Mouse (Mus musculus) limb, embryonic 14.5 days (tissue): ENCODE measurements around the gene 4931409K22Rik. TPM values are rescaled to one million over a fixed set of nuclear protein-coding genes. Genes with fewer than 3 reads are reported as not detected.

Source experiments
- ATAC-seq: fragments of 200-750 bp; cut with Nextera tagmentation; 2 replicates; pipeline ENCODE4 v1.8.0; 2017; ENCODE audit warnings: low read depth, moderate number of reproducible peaks, moderate TSS enrichment; ENCODE audit not compliant: low FRiP score
- DNase-seq: peaks from one replicate; pipeline ENCODE4 v3.0.0-alpha.2; 2015; ENCODE audit warnings: low spot score
- H3K27ac ChIP-seq: fragments of 300-500 bp; sonication (generic); replicated peaks from 2 replicates; pipeline ENCODE4 v1.5.1; 2014; ENCODE audit warnings: low read depth, mild to moderate bottlenecking, low read length, moderate library complexity, mixed read lengths
- H3K27me3 ChIP-seq: fragments of 300-500 bp; sonication (generic); 2 replicates; pipeline ENCODE4 v1.6.1; 2014; ENCODE audit warnings: low read length, mixed read lengths; ENCODE audit not compliant: control insufficient read depth, insufficient read depth
- H3K36me3 ChIP-seq: fragments of 300-500 bp; sonication (generic); 2 replicates; pipeline ENCODE4 v1.6.1; 2014; ENCODE audit warnings: mild to moderate bottlenecking, low read length, moderate library complexity, mixed read lengths; ENCODE audit not compliant: control insufficient read depth, insufficient read depth
- H3K4me1 ChIP-seq: fragments of 300-500 bp; sonication (generic); 2 replicates; pipeline ENCODE4 v1.6.1; 2014; ENCODE audit warnings: antibody characterized with exemption, low read length, mixed read lengths; ENCODE audit not compliant: control insufficient read depth, insufficient read depth
- H3K4me2 ChIP-seq: fragments of 300-500 bp; sonication (generic); replicated peaks from 2 replicates; pipeline ENCODE4 v1.6.1; 2014; ENCODE audit warnings: low read depth, mild to moderate bottlenecking, low read length, moderate library complexity; ENCODE audit not compliant: severe bottlenecking
- H3K4me3 ChIP-seq: fragments of 300-500 bp; sonication (generic); replicated peaks from 2 replicates; pipeline ENCODE4 v1.5.1; 2014; ENCODE audit warnings: low read length
- H3K9ac ChIP-seq: fragments of 300-500 bp; sonication (generic); 2 replicates; pipeline ENCODE4 v1.6.1; 2014; ENCODE audit warnings: mild to moderate bottlenecking, low read depth, low read length, moderate library complexity; ENCODE audit not compliant: severe bottlenecking
- H3K9me3 ChIP-seq: fragments of 300-500 bp; sonication (generic); 2 replicates; pipeline ENCODE4 v1.6.1; 2016; ENCODE audit warnings: low read length; ENCODE audit not compliant: control insufficient read depth
- POLR2A ChIP-seq: fragments of 200-500 bp; IDR thresholded peaks from 2 replicates; pipeline ENCODE4 v1.8.0; 2012; ENCODE audit warnings: inconsistent platforms, mild to moderate bottlenecking, moderate library complexity, borderline replicate concordance; ENCODE audit not compliant: insufficient read depth, insufficient read length; ENCODE audit errors: extremely low read depth
- WGBS: fragments of 180-500 bp; shearing (Covaris S2); extraction: QIAGEN DNeasy Blood & Tissue Kit; methylation state at CpG from one replicate; pipeline ENCODE4 v1.1.7; 2014; 5-methylcytosine and 5-hydroxymethylcytosine counted together
- polyA plus RNA-seq, 2 experiments: library from polyadenylated mRNA; depleted of rRNA in 1 of 2; stranded (reverse) in 1 of 2; unstranded in 1 of 2; fragments of >200 nt; fragmentation: Nextera tagmentation in 1 of 2; extraction: Ambion mirVana in 1 of 2; gene quantifications; 2 replicates each; pipeline versions ENCODE4 v1.2.1 to v1.2.3; 2012 to 2014

4931409K22Rik gene
- polyA plus RNA-seq, 2 experiments = 0.12 to 0.35 TPM

DNA sequence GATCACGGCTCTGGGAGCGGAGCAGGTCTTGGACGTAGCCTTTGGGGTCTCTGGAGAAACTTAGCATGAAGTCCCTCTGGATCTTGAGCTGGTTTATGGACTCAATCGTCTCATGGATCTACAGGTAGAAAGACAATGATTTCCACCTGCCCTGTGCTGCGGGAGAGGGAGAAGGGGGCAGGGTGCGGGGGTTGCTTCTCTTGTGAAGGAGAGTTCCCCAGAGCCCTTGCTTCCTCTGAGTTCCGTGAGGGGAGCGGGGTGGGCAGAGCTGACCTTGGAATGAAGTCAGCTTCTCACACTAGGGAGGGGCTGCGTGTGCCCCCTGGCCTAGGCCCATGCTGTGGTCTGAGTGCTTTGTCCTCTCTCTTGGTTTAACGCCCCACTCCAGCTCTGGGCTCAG, 36.6 kb upstream of the 4931409K22Rik start:
- H3K4me2 ChIP-seq = no peak overlapping the region
- H3K36me3 ChIP-seq = peaks cover 81% of the 10 kb centered on the region
- no peaks in the 10 kb centered on the region for H3K9me3 ChIP-seq
- H3K27ac ChIP-seq = no peak overlapping the region
- no peak for ATAC-seq
- no peak overlapping the region for H3K4me3 ChIP-seq
- H3K9ac ChIP-seq = no peak overlapping the region
- no peak for TF ChIP-seq POLR2A
- 78% methylated on average over 10 of the region's 10 CpGs for WGBS
- no peaks in the 10 kb centered on the region for H3K27me3 ChIP-seq
- H3K4me1 ChIP-seq = peaks cover 19% of the 10 kb centered on the region
- DNase-seq = no peak

DNA sequence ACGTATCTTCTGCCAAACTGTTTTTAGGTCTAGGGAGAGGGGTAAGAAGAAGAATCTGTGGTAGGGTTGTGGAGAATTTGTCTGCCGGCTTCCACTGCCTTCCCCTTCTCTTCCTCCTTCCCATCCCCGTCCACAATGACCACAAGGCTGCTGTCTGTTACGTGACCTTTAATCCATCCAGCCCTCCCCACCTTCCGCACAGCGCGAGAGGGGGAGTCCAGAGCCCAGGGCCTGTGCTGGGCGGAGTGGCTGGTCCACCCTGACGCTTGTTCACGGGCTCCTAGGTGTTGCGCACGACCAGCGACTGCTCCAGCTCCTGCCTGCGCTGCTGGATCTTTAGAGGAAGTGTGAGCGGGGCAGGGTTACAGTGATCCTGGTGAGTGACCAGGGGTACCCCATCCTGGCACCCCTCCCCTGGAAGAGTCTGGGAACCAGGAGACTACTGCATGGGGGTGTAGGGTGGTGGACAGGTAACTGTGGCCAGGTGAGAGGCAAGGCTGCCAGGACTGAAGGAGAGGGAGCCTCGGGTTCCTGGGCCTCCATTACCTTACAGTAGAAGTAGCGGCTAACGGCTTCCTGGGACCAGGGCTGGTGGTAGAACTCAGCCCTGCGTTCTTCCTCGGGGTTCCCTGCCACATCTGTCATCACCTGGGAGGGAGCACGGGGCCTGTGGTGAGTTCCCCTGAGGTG, 36.0 kb upstream of the 4931409K22Rik start:
- H3K27ac ChIP-seq = no peak overlapping the region
- H3K4me1 ChIP-seq = peaks cover 18% of the 10 kb centered on the region
- H3K9me3 ChIP-seq = no peaks in the 10 kb centered on the region
- no peak for ATAC-seq
- 62% methylated on average over 20 of the region's 21 CpGs for WGBS
- DNase-seq = no peak
- no peak for TF ChIP-seq POLR2A
- H3K27me3 ChIP-seq = no peaks in the 10 kb centered on the region
- peaks cover 85% of the 10 kb centered on the region for H3K36me3 ChIP-seq
- no peak overlapping the region for H3K9ac ChIP-seq
- no peak overlapping the region for H3K4me2 ChIP-seq
- H3K4me3 ChIP-seq = no peak overlapping the region

- DNase-seq (no peak), ATAC-seq (no peak)
- no peak overlapping the region for H3K4me2 ChIP-seq
- no peak overlapping the region for H3K27ac ChIP-seq
- WGBS = 53% methylated on average over 24 of the region's 24 CpGs
- no peak overlapping the region for H3K9ac ChIP-seq
- H3K27me3 ChIP-seq = no peaks in the 10 kb centered on the region
- no peaks in the 10 kb centered on the region for H3K9me3 ChIP-seq
- H3K4me3 ChIP-seq = no peak overlapping the region
- peaks cover 84% of the 10 kb centered on the region for H3K36me3 ChIP-seq
- peaks cover 17% of the 10 kb centered on the region for H3K4me1 ChIP-seq
- TF ChIP-seq POLR2A = no peak
Measured at GRCm38 (mm10) chr5:24591796-24592470, 35.3 kb upstream of the 4931409K22Rik start.

DNA sequence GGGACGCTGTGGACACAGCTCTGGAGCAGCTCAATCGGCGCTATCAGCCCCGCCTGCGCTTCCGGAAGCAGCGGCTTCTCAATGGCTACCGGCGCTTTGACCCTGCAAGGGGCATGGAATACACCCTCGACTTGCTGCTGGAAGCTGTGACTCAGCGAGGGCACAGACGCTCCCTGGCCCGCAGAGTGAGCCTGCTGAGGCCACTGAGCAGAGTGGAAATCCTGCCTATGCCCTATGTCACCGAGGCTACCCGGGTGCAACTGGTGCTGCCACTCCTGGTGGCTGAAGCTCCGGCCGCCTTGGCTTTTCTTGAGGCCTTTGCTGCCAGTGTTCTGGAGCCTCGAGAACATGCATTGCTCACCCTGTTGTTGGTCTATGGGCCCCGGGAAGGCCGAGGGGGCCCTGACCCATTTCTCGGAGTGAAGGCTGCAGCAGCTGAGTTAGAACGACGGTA, 34.7 kb upstream of the 4931409K22Rik start:
- H3K4me3 ChIP-seq = no peak overlapping the region
- no peaks in the 10 kb centered on the region for H3K9me3 ChIP-seq
- TF ChIP-seq POLR2A = no peak
- DNase-seq = no peak
- peaks cover 80% of the 10 kb centered on the region for H3K36me3 ChIP-seq
- no peak overlapping the region for H3K9ac ChIP-seq
- H3K27me3 ChIP-seq = no peaks in the 10 kb centered on the region
- H3K4me1 ChIP-seq = peaks cover 11% of the 10 kb centered on the region
- ATAC-seq = no peak
- no peak overlapping the region for H3K27ac ChIP-seq
- 32% methylated on average over 23 of the region's 23 CpGs for whole genome bisulfite sequencing
- no peak overlapping the region for H3K4me2 ChIP-seq

- Histone ChIP-seq H3K9ac (no peak overlapping the region), H3K4me3 (no peak overlapping the region), H3K4me1 (peaks cover 16% of the 10 kb centered on the region)
Measured at GRCm38 (mm10) chr5:24589511-24590500, 33.2 kb upstream of the 4931409K22Rik start.

More at GRCm38 (mm10) chr5:24589511-24590500, 33.2 kb upstream of the 4931409K22Rik start:
- H3K9me3 ChIP-seq = no peaks in the 10 kb centered on the region
- no peak for TF ChIP-seq POLR2A
- H3K36me3 ChIP-seq = peaks cover 65% of the 10 kb centered on the region
- WGBS = 90% methylated on average over 20 of the region's 20 CpGs
- no peak for ATAC-seq
- no peak for DNase-seq
- no peak overlapping the region for H3K4me2 ChIP-seq
- H3K27me3 ChIP-seq = no peaks in the 10 kb centered on the region
- no peak overlapping the region for H3K27ac ChIP-seq
